In the genomic region with DNA sequence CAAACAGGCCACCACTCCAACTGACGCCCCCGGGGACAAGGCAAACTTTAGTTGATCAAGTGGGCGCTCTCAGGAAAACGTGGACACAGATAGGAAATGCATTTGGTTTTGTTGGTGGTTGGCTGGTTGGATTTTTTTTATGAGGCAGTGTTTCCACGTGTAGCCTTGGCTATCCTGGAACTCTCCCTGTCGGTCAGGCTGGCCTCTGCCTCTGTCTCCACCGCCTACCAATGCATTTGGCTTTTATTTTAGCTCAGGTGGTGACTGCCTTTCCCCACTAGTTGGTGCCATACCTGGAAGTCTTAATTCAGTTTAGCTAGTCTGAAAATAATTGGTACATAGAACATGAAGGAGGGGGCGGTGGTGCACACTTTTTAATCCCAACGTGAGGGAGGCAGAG, we compare ENCODE assay signal across 8 mouse cellular contexts. TPM values are rescaled to one million over a fixed set of nuclear protein-coding genes. Genes with fewer than 3 reads are reported as not detected.
A peak's percentile ranks its signal among the peaks of the same experiment; 100 is the strongest.
DNase-seq lines count a peak whose midpoint lies in the region; ATAC-seq and TF ChIP-seq lines count a peak whose summit lies in the region.

No protein-coding gene starts in this region.

- peak overlapping the region; percentile 79 for H3K4me2 ChIP-seq in intestine, embryonic 16.5 days (ENCODE audit: low read depth, low read length)
- peak overlapping the region; percentile 75 for H3K4me2 ChIP-seq in lung, embryonic 16.5 days (ENCODE audit: low read depth, low read length)
- peak overlapping the region; percentile 70 for H3K4me2 ChIP-seq in stomach, postnatal 0 days (replicated peaks; ENCODE audit: low read depth)

- TF ChIP-seq CTCF in cerebellum, adult 2 months (IDR thresholded peaks at IDR 0.05; ENCODE audit: borderline replicate concordance, insufficient read depth, low read depth, low read length) = peak; percentile 37; the same call in 1 of the 2 replicates
- TF ChIP-seq CTCF in embryonic fibroblast, embryonic 13.5 days (IDR thresholded peaks at IDR 0.05; ENCODE audit: borderline replicate concordance, insufficient read depth, low read length) = no peak
- TF ChIP-seq CTCF in stomach, postnatal 0 days (IDR thresholded peaks at IDR 0.05; ENCODE audit: low read depth) = peak; percentile 65

- TF ChIP-seq POLR2A in cerebellum, adult 2 months (IDR thresholded peaks at IDR 0.05; ENCODE audit: borderline replicate concordance, insufficient read depth, low read length) = no peak
- TF ChIP-seq POLR2A in embryonic fibroblast, embryonic 13.5 days (IDR thresholded peaks at IDR 0.05; ENCODE audit: low read depth, low read length) = no peak

- no peaks in the 10 kb centered on the region for H3K9me3 ChIP-seq in intestine, embryonic 16.5 days (ENCODE audit: control insufficient read depth, low read length)
- no peaks in the 10 kb centered on the region for H3K9me3 ChIP-seq in lung, embryonic 16.5 days (ENCODE audit: control insufficient read depth, low read length)
- H3K9me3 ChIP-seq in stomach, postnatal 0 days (ENCODE audit: control insufficient read depth, low read length) = no peaks in the 10 kb centered on the region

- no peak for TF ChIP-seq EP300 in stomach, postnatal 0 days (optimal IDR thresholded peaks at IDR 0.05)

- peak overlapping the region; percentile 90 for H3K9ac ChIP-seq in intestine, embryonic 16.5 days (ENCODE audit: low read depth, low read length)
- H3K9ac ChIP-seq in lung, embryonic 16.5 days (ENCODE audit: low read length) = peak overlapping the region; percentile 93
- peak overlapping the region; percentile 81 for H3K9ac ChIP-seq in stomach, postnatal 0 days (ENCODE audit: low read length)

- no peak overlapping the region for H3K27ac ChIP-seq in cerebellum, adult 2 months (ENCODE audit: insufficient read depth, low read length)
- H3K27ac ChIP-seq in embryonic fibroblast, embryonic 13.5 days (ENCODE audit: insufficient read depth, low read length) = no peak overlapping the region
- no peak overlapping the region; the same call in 1 of the 2 replicates for H3K27ac ChIP-seq in intestine, embryonic 16.5 days (ENCODE audit: low read length)
- H3K27ac ChIP-seq in lung, embryonic 16.5 days (ENCODE audit: low read length) = no peak overlapping the region
- H3K27ac ChIP-seq in stomach, postnatal 0 days (replicated peaks) = no peak overlapping the region; the same call in 1 of the 2 replicates

- no peaks in the 10 kb centered on the region; the same call in 1 of the 2 replicates for H3K4me1 ChIP-seq in cerebellum, adult 2 months (ENCODE audit: control insufficient read depth, insufficient read depth, low read length)
- H3K4me1 ChIP-seq in embryonic fibroblast, embryonic 13.5 days (ENCODE audit: control insufficient read depth, insufficient read depth, low read length) = no peaks in the 10 kb centered on the region
- H3K4me1 ChIP-seq in intestine, embryonic 16.5 days (ENCODE audit: control insufficient read depth, insufficient read depth, low read length) = peaks cover 11% of the 10 kb centered on the region
- H3K4me1 ChIP-seq in lung, embryonic 16.5 days (replicated peaks; ENCODE audit: control insufficient read depth, insufficient read depth, low read length) = peaks cover 18% of the 10 kb centered on the region
- H3K4me1 ChIP-seq in stomach, postnatal 0 days (replicated peaks; ENCODE audit: control insufficient read depth, insufficient read depth) = no peaks in the 10 kb centered on the region; the same call in 1 of the 2 replicates

- no peaks in the 10 kb centered on the region for H3K27me3 ChIP-seq in cerebellum, adult 2 months (ENCODE audit: control insufficient read depth, insufficient read depth, low read length)
- H3K27me3 ChIP-seq in intestine, embryonic 16.5 days (replicated peaks; ENCODE audit: control insufficient read depth, insufficient read depth, low read length) = no peaks in the 10 kb centered on the region
- no peaks in the 10 kb centered on the region for H3K27me3 ChIP-seq in lung, embryonic 16.5 days (ENCODE audit: control insufficient read depth, insufficient read depth, low read depth, low read length)
- H3K27me3 ChIP-seq in stomach, postnatal 0 days (ENCODE audit: control insufficient read depth, insufficient read depth, low read length) = no peaks in the 10 kb centered on the region

- WGBS in cerebellum, adult 2 months = 22% methylated on average over 9 of the region's 9 CpGs
- WGBS in intestine, embryonic 16.5 days = 23% methylated on average over 9 of the region's 9 CpGs
- WGBS in lung, embryonic 16.5 days = 20% methylated on average over 9 of the region's 9 CpGs
- WGBS in stomach, postnatal 0 days = 17% methylated on average over 9 of the region's 9 CpGs

- no peaks in the 10 kb centered on the region for H3K36me3 ChIP-seq in intestine, embryonic 16.5 days (ENCODE audit: control insufficient read depth, insufficient read depth, low read length)
- H3K36me3 ChIP-seq in lung, embryonic 16.5 days (ENCODE audit: control insufficient read depth, insufficient read depth, low read length) = no peaks in the 10 kb centered on the region
- no peaks in the 10 kb centered on the region for H3K36me3 ChIP-seq in stomach, postnatal 0 days (ENCODE audit: control insufficient read depth, insufficient read depth, low read length)

- ATAC-seq in intestine, embryonic 16.5 days = peak; percentile 19; the same call in 1 of the 2 replicates
- no peak for ATAC-seq in lung, embryonic 16.5 days (ENCODE audit: low read depth)
- peak; percentile 46; the same call in 1 of the 2 replicates for ATAC-seq in stomach, postnatal 0 days (ENCODE audit: low FRiP score, low TSS enrichment)

- peak in 1 of 2 experiments; percentile 37 for DNase-seq in cerebellum, adult 2 months
- no peak for DNase-seq in cerebellum, postnatal 4 days (ENCODE audit: low spot score in 2 of 2)
- peak; percentile 72 for DNase-seq in ES-CJ7 (ENCODE audit: low read depth, low spot score)
- peak; percentile 48 for DNase-seq in stomach, postnatal 0 days (ENCODE audit: low spot score)
- no peak for DNase-seq in left cerebral cortex, adult 8-10 months (ENCODE audit: low spot score in 2 of 2)

- H3K4me3 ChIP-seq in cerebellum, adult 2 months (replicated peaks; ENCODE audit: insufficient read depth, low read depth, low read length) = peak overlapping the region; percentile 68
- H3K4me3 ChIP-seq in embryonic fibroblast, embryonic 13.5 days (ENCODE audit: insufficient read depth, low read length) = peak overlapping the region; percentile 91
- peak overlapping the region; percentile 76 for H3K4me3 ChIP-seq in intestine, embryonic 16.5 days (ENCODE audit: low read length)
- peak overlapping the region; percentile 83 for H3K4me3 ChIP-seq in lung, embryonic 16.5 days (ENCODE audit: low read length)
- H3K4me3 ChIP-seq in stomach, postnatal 0 days (ENCODE audit: low read depth, low read length) = peak overlapping the region; percentile 71

RNA-seq across cellular contexts. Expression of a gene that starts 0.7 kb away (rescaled TPM):
- 10.2 and 11.5 TPM in 2 replicates for polyA plus RNA-seq in cerebellum, adult 2 months (2012; rRNA removed)
- polyA plus RNA-seq in embryonic fibroblast, embryonic 13.5 days (2011; ENCODE audit: insufficient read length, low read depth, missing spikeins) = 7.9 and 9.2 TPM in 2 replicates
- 15.2 and 17.4 TPM in 2 replicates for polyA plus RNA-seq in intestine, embryonic 16.5 days (2015; fragmentation: Nextera tagmentation; extraction: Ambion mirVana)
- polyA plus RNA-seq in lung, embryonic 16.5 days (2015; fragmentation: Nextera tagmentation; extraction: Ambion mirVana) = 10.7 and 11.6 TPM in 2 replicates
- polyA plus RNA-seq in stomach, postnatal 0 days (2015; fragmentation: Nextera tagmentation; extraction: Ambion mirVana) = 6.9 and 7.5 TPM in 2 replicates
- 1 to 10 TPM; 9.2 to 9.6 (median 9.5) TPM for total RNA-seq in left cerebral cortex, adult 8-10 months (2022)

RNA-seq across cellular contexts. Expression of a gene that starts 8.7 kb away (rescaled TPM):
- 16.5 and 17.6 TPM in 2 replicates for polyA plus RNA-seq in cerebellum, adult 2 months (2012; rRNA removed)
- 34.4 and 39.4 TPM in 2 replicates for polyA plus RNA-seq in embryonic fibroblast, embryonic 13.5 days (2011; ENCODE audit: insufficient read length, low read depth, missing spikeins)
- polyA plus RNA-seq in intestine, embryonic 16.5 days (2015; fragmentation: Nextera tagmentation; extraction: Ambion mirVana) = 19.3 and 20.5 TPM in 2 replicates
- 28.9 and 30.0 TPM in 2 replicates for polyA plus RNA-seq in lung, embryonic 16.5 days (2015; fragmentation: Nextera tagmentation; extraction: Ambion mirVana)
- 8.1 and 9.2 TPM in 2 replicates for polyA plus RNA-seq in stomach, postnatal 0 days (2015; fragmentation: Nextera tagmentation; extraction: Ambion mirVana)
- 10 to 100 TPM; 41.1 to 46.9 (median 43.1) TPM for total RNA-seq in left cerebral cortex, adult 8-10 months (2022)

RNA-seq across cellular contexts. Expression of a gene that starts 13.4 kb away (rescaled TPM):
- 65.5 and 71.5 TPM in 2 replicates for polyA plus RNA-seq in cerebellum, adult 2 months (2012; rRNA removed)
- polyA plus RNA-seq in embryonic fibroblast, embryonic 13.5 days (2011; ENCODE audit: insufficient read length, low read depth, missing spikeins) = 86.8 and 88.6 TPM in 2 replicates
- polyA plus RNA-seq in intestine, embryonic 16.5 days (2015; fragmentation: Nextera tagmentation; extraction: Ambion mirVana) = 33.7 and 35.4 TPM in 2 replicates
- 39.5 and 40.3 TPM in 2 replicates for polyA plus RNA-seq in lung, embryonic 16.5 days (2015; fragmentation: Nextera tagmentation; extraction: Ambion mirVana)
- polyA plus RNA-seq in stomach, postnatal 0 days (2015; fragmentation: Nextera tagmentation; extraction: Ambion mirVana) = 37.0 and 40.1 TPM in 2 replicates
- total RNA-seq in left cerebral cortex, adult 8-10 months (2022) = 10 to 100 TPM; 36.6 to 44.3 (median 43.5) TPM

RNA-seq across cellular contexts. Expression of a gene that starts 54.6 kb away (rescaled TPM):
- polyA plus RNA-seq in cerebellum, adult 2 months (2012; rRNA removed) = 155 and 158 TPM in 2 replicates
- 356 and 432 TPM in 2 replicates for polyA plus RNA-seq in embryonic fibroblast, embryonic 13.5 days (2011; ENCODE audit: insufficient read length, low read depth, missing spikeins)
- 357 and 397 TPM in 2 replicates for polyA plus RNA-seq in intestine, embryonic 16.5 days (2015; fragmentation: Nextera tagmentation; extraction: Ambion mirVana)
- polyA plus RNA-seq in lung, embryonic 16.5 days (2015; fragmentation: Nextera tagmentation; extraction: Ambion mirVana) = 354 and 375 TPM in 2 replicates
- polyA plus RNA-seq in stomach, postnatal 0 days (2015; fragmentation: Nextera tagmentation; extraction: Ambion mirVana) = 173 and 181 TPM in 2 replicates
- total RNA-seq in left cerebral cortex, adult 8-10 months (2022) = 100 to 1,000 TPM; 167 to 182 (median 176) TPM

Comparison
In these comparisons a context has a peak if more than half of its experiments do, and no peak if none do; other contexts are left out.
1. DNase-seq: peak in ES-CJ7 (single experiment) and stomach, postnatal 0 days (single experiment); none in cerebellum, postnatal 4 days (0 of 2) and left cerebral cortex, adult 8-10 months (0 of 2).
2. Peak in every context shown above with its lines, with median percentiles within 50 percentile points of each other: H3K4me3 ChIP-seq, H3K4me2 ChIP-seq and H3K9ac ChIP-seq.